Mouse (Mus musculus) heart, postnatal 14 days (tissue): ENCODE results near the gene Vmn2r103. TPM values are rescaled to one million over a fixed set of nuclear protein-coding genes. Genes with fewer than 3 reads are reported as not detected.

Experiments used
- DNase-seq, 2 experiments: peaks; one replicate each; pipeline ENCODE4 v3.0.0; 2021 to 2022
- intact Hi-C: fragments of 180-260 bp; cut with DNase I; formaldehyde crosslinking; loops from one replicate; pipeline ENCODE4 v1.15.1; 2025
- long read RNA-seq, 2 experiments: library from polyadenylated mRNA; stranded (forward); transcript quantifications; one replicate each; pipeline ENCODE4 v2.0.0; 2021
- total RNA-seq, 2 experiments: library from RNA; stranded (reverse); gene quantifications; 2 replicates each; pipeline ENCODE4 v1.2.3; 2021

Gene Vmn2r103
- not detected for total RNA-seq
- long read RNA-seq, experiment 1, result 0 reads
- long read RNA-seq, experiment 2, result 0 reads

DNA sequence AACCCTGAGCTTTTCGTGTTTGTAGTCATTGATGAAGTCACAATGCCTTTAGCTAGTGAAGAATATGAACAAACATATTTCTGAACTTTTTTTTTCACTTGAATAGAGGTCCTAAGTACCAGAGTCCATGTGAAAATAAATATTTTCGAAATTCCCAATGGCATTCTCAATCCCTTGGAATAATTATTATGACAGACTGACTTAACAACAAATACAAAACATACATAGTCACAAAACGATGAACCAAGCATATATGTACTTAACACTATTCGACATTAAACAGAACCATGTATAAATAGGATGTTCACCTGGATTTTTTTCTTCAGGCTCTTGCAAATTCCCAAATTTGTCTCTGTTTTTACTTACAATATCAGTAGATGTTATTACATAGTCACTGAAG, at the start of gene Vmn2r103:
Gene Vmn2r103 (plus strand): TSS at position 301 of the 400 bp plus-strand sequence.
- intact Hi-C loops, result no loop called here
- DNase-seq, result no peak

DNA sequence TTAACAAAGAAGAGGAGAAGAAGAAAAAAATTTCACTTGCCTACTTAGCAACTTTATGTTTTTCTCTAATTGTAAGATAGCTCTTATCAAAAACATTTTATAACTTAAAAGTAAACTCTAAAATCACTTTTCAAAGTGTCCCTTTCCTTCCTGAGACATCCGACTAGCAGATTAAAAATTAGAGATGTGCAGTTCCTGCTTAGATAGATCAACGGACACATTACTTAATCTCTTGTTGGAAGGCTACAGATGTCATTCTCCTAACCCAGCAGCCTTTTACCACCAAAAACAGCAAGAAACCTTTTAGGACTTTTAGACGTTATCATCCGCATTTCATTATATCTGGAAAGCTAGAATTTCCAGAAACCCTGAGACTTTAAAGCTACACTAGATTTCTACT, 5.8 kb downstream of the Vmn2r103 start:
- no peak for DNase-seq
- intact Hi-C loops, result no loop called here

DNA sequence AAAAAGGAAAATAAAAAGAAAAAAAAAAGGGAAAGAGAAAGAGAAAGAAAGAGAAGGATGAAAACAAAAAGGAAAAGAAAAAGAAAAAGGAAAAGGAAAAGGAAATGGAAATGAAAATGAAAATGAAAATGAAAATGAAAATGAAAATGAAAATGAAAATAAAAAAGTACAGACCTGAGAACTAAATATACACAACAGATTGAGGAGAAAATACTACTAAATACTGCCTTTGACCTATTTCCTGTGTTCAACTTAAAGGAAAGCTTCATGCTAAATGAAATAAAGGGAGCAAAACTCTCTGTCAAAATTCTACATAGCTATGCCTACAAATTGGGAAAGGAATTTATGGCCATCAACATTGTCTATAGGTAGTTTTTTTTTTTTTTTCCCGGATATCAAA, 16.1 kb downstream of the Vmn2r103 start:
- intact Hi-C loops, result no loop called here
- DNase-seq, result no peak

Other genes starting within 250 kb of the Vmn2r103 start
- not detected for gene Vmn2r101, start 196.1 kb upstream of the Vmn2r103 start, total RNA-seq
- gene Vmn2r102, start 113.0 kb upstream of the Vmn2r103 start, total RNA-seq, result not detected